ENCODE assay signal across 10 mouse cellular contexts in genomic region chr7:145301341-145302005, GRCm38 (mm10). TPM values are rescaled to one million over a fixed set of nuclear protein-coding genes. Genes with fewer than 3 reads are reported as not detected.
DNase-seq lines count a peak whose midpoint lies in the region; ATAC-seq lines count a peak whose summit lies in the region.
"Had no signal": no experiment of that assay in that cellular context is flagged by ENCODE, and none has a peak within 500 bp of the region (broad histone marks: within the 10 kb centered on the region; RNA-seq: fewer than 3 reads in every experiment).

No protein-coding gene starts in this region.

- no peaks in the 10 kb centered on the region for H3K36me3 ChIP-seq in kidney, embryonic 16.5 days (ENCODE audit: insufficient read depth, low read length)
- H3K36me3 ChIP-seq in limb, embryonic 15.5 days: no peaks in the 10 kb centered on the region

- H3K9me3 ChIP-seq in kidney, embryonic 16.5 days (ENCODE audit: low read length): no peaks in the 10 kb centered on the region
- no peaks in the 10 kb centered on the region for H3K9me3 ChIP-seq in limb, embryonic 15.5 days

- WGBS in kidney, embryonic 16.5 days: 90% methylated on average over 6 of the region's 6 CpGs
- 72% methylated on average over 6 of the region's 6 CpGs for WGBS in limb, embryonic 15.5 days

- no peak for DNase-seq in kidney, postnatal 4 days
- peak; percentile 58 for DNase-seq in gastrocnemius, adult 18-20 months (ENCODE audit: low spot score)
- DNase-seq in frontal cortex, postnatal 14 days (ENCODE audit: low spot score in 2 of 2): no peak
- DNase-seq in retina, postnatal 1 day: no peak
- no peak for DNase-seq in thymus, postnatal 4 days
- DNase-seq: kidney, adult 11 months had no signal

- no peaks in the 10 kb centered on the region for H3K27me3 ChIP-seq in kidney, embryonic 16.5 days (ENCODE audit: insufficient read depth, low read length)
- no peaks in the 10 kb centered on the region for H3K27me3 ChIP-seq in limb, embryonic 15.5 days

- H3K4me3 ChIP-seq in kidney, embryonic 16.5 days (ENCODE audit: low read length): no peak overlapping the region
- peak overlapping the region; percentile 33 for H3K4me3 ChIP-seq in brown adipose tissue, adult 24 weeks (ENCODE audit: insufficient read depth, low read depth, low read length)
- H3K4me3 ChIP-seq in limb, embryonic 15.5 days: peak overlapping the region; percentile 27

- H3K9ac ChIP-seq in kidney, embryonic 16.5 days (replicated peaks; ENCODE audit: low read length): no peak overlapping the region
- H3K9ac ChIP-seq in limb, embryonic 15.5 days: no peak overlapping the region

- peaks cover 19% of the 10 kb centered on the region; the same call in 1 of the 2 replicates for H3K4me1 ChIP-seq in kidney, embryonic 16.5 days (ENCODE audit: insufficient read depth, low read length)
- no peaks in the 10 kb centered on the region for H3K4me1 ChIP-seq in brown adipose tissue, adult 24 weeks (ENCODE audit: control insufficient read depth, insufficient read depth, insufficient read length, low read length)
- peaks cover 41% of the 10 kb centered on the region for H3K4me1 ChIP-seq in limb, embryonic 15.5 days

- no peak for ATAC-seq in kidney, embryonic 16.5 days (ENCODE audit: low FRiP score, low TSS enrichment)
- no peak for ATAC-seq in limb, embryonic 15.5 days (ENCODE audit: insufficient number of reproducible peaks, low FRiP score, low TSS enrichment, low read depth)

- peak overlapping the region; percentile 14; the same call in 1 of the 2 replicates for H3K4me2 ChIP-seq in kidney, embryonic 16.5 days (replicated peaks; ENCODE audit: low read depth, low read length)
- peak overlapping the region; percentile 40 for H3K4me2 ChIP-seq in limb, embryonic 15.5 days

- H3K27ac ChIP-seq in kidney, embryonic 16.5 days (ENCODE audit: low read length): 0 out of 2 replicates have a peak overlapping the region, but pooled peaks have one; percentile 27
- H3K27ac ChIP-seq in brown adipose tissue, adult 24 weeks (replicated peaks; ENCODE audit: low read depth, low read length): peak overlapping the region; percentile 25
- H3K27ac ChIP-seq in limb, embryonic 15.5 days: peak overlapping the region; percentile 80

RNA-seq across cellular contexts. Expression of gene Mrgprf, which starts 0.8 kb away (rescaled TPM):
- 3.5 and 3.8 TPM in 2 replicates for polyA plus RNA-seq in kidney, embryonic 16.5 days (2015; fragmentation: Nextera tagmentation; extraction: Ambion mirVana)
- 1.5 and 1.8 TPM in 2 replicates for polyA plus RNA-seq in brown adipose tissue, adult 24 weeks (2012; ENCODE audit: insufficient read depth, insufficient read length, missing spikeins)
- 1 to 10 TPM; 1.3 to 2.1 TPM for total RNA-seq in gastrocnemius, adult 18-20 months (2021)
- 10.8 and 15.3 TPM in 2 replicates for polyA plus RNA-seq in limb, embryonic 15.5 days (2015; fragmentation: Nextera tagmentation; extraction: Ambion mirVana)

RNA-seq across cellular contexts. Expression of gene Mrgprd, which starts 13.2 kb away (rescaled TPM):
- polyA plus RNA-seq in kidney, embryonic 16.5 days (2015; fragmentation: Nextera tagmentation; extraction: Ambion mirVana): not detected in 2 replicates
- not detected in 2 replicates for polyA plus RNA-seq in brown adipose tissue, adult 24 weeks (2012; ENCODE audit: insufficient read depth, insufficient read length, missing spikeins)
- not detected for total RNA-seq in gastrocnemius, adult 18-20 months (2021)
- polyA plus RNA-seq in limb, embryonic 15.5 days (2015; fragmentation: Nextera tagmentation; extraction: Ambion mirVana): not detected in 2 replicates
- polyA plus RNA-seq: limb, embryonic 11.5 days had no signal

RNA-seq across cellular contexts. Expression of gene Tpcn2, which starts 17.7 kb away (rescaled TPM):
- polyA plus RNA-seq in kidney, embryonic 16.5 days (2015; fragmentation: Nextera tagmentation; extraction: Ambion mirVana): 11.4 and 12.2 TPM in 2 replicates
- polyA plus RNA-seq in brown adipose tissue, adult 24 weeks (2012; ENCODE audit: insufficient read depth, insufficient read length, missing spikeins): 4.3 and 6.6 TPM in 2 replicates
- 1 to 10 TPM; 1.0 TPM for total RNA-seq in gastrocnemius, adult 18-20 months (2021)
- polyA plus RNA-seq in limb, embryonic 15.5 days (2015; fragmentation: Nextera tagmentation; extraction: Ambion mirVana): 10.8 and 11.2 TPM in 2 replicates

Comparison
In these comparisons a context has a peak if more than half of its experiments do, and no peak if none do; other contexts are left out.
1. H3K27ac ChIP-seq: peak in every context shown above with its lines; median percentile 80 in limb, embryonic 15.5 days; 27 in kidney, embryonic 16.5 days; 25 in brown adipose tissue, adult 24 weeks.